Mouse (Mus musculus): ENCODE data around the gene Obscn. TPM values are rescaled to one million over a fixed set of nuclear protein-coding genes. Genes with fewer than 3 reads are reported as not detected.

Obscn gene
- total and polyA plus RNA-seq, 3 experiments, result 315 to 894 (median 667) TPM

- Histone ChIP-seq H3K27me3 (ENCODE audit: control insufficient read depth, insufficient read depth, low read length) (peaks cover 10% of the 10 kb centered on the region), H3K9ac (ENCODE audit: low read depth, low read length) (no peak overlapping the region), H3K79me2 (replicated peaks; ENCODE audit: control insufficient read depth, insufficient read depth, low read length) (no peaks in the 10 kb centered on the region), H3K27ac (no peak overlapping the region), H3K4me3 (no peak overlapping the region), H3K4me1 (ENCODE audit: control insufficient read depth, insufficient read depth, low read length) (no peaks in the 10 kb centered on the region), H3K36me3 (ENCODE audit: control insufficient read depth, insufficient read depth, low read length) (no peaks in the 10 kb centered on the region)
- TF ChIP-seq CTCF (IDR thresholded peaks at IDR 0.05) (no peak), POLR2A (IDR thresholded peaks at IDR 0.05; ENCODE audit: insufficient read depth, low read depth, low read length) (no peak), EP300 (IDR thresholded peaks at IDR 0.05; ENCODE audit: insufficient read depth, low read depth, low read length) (no peak)
- intact Hi-C loops (cut with DNase I), result no loop called here
- DNase-seq, result no peak
- WGBS, result 70% methylated on average over 6 of the region's 6 CpGs
Measured at GRCm38 (mm10) chr11:59174189-59174838, 38.1 kb upstream of the Obscn start.

- H3K9ac ChIP-seq (ENCODE audit: low read depth, low read length), result no peak overlapping the region
- H3K4me3 ChIP-seq, result no peak overlapping the region
- no peak for DNase-seq
- H3K4me1 ChIP-seq (ENCODE audit: control insufficient read depth, insufficient read depth, low read length), result no peaks in the 10 kb centered on the region
- no peaks in the 10 kb centered on the region for H3K79me2 ChIP-seq (replicated peaks; ENCODE audit: control insufficient read depth, insufficient read depth, low read length)
- no peaks in the 10 kb centered on the region for H3K27me3 ChIP-seq (ENCODE audit: control insufficient read depth, insufficient read depth, low read length)
- TF ChIP-seq EP300 (IDR thresholded peaks at IDR 0.05; ENCODE audit: insufficient read depth, low read depth, low read length) (no peak), POLR2A (IDR thresholded peaks at IDR 0.05; ENCODE audit: insufficient read depth, low read depth, low read length) (no peak), CTCF (IDR thresholded peaks at IDR 0.05) (no peak)
- H3K27ac ChIP-seq, result no peak overlapping the region
- 57% methylated on average over 4 of the region's 4 CpGs for WGBS
- intact Hi-C loops (cut with DNase I), result no loop called here
- no peaks in the 10 kb centered on the region for H3K36me3 ChIP-seq (ENCODE audit: control insufficient read depth, insufficient read depth, low read length)
Measured at GRCm38 (mm10) chr11:59170549-59170948, 34.3 kb upstream of the Obscn start.

DNA sequence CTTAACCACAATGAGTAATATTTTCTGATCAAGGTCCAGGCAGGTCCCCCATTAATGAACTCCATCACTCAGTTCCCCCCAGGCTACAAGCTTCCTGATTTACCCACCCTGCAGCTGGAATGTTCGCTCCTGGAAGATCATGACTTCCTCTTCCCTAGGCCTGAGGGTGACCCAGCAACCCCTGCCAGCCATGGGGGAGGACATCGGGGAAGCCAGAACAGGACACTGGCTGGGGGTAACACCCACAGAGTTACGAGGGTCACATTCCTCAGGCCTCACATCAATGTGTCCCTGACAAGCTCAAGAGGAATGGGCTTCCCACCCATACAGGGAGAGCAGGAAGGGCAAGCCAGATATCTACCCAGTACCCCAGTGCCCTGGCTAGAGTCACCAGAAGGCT lies 33.6 kb upstream of the Obscn start:
- WGBS, result 33% methylated on average over 3 of the region's 3 CpGs
- Histone ChIP-seq H3K9ac (ENCODE audit: low read depth, low read length) (no peak overlapping the region), H3K36me3 (ENCODE audit: control insufficient read depth, insufficient read depth, low read length) (no peaks in the 10 kb centered on the region), H3K27ac (no peak overlapping the region), H3K4me1 (ENCODE audit: control insufficient read depth, insufficient read depth, low read length) (no peaks in the 10 kb centered on the region), H3K4me3 (no peak overlapping the region), H3K79me2 (replicated peaks; ENCODE audit: control insufficient read depth, insufficient read depth, low read length) (no peaks in the 10 kb centered on the region), H3K27me3 (ENCODE audit: control insufficient read depth, insufficient read depth, low read length) (no peaks in the 10 kb centered on the region)
- intact Hi-C loops (cut with DNase I), result no loop called here
- TF ChIP-seq POLR2A (IDR thresholded peaks at IDR 0.05; ENCODE audit: insufficient read depth, low read depth, low read length) (no peak), EP300 (IDR thresholded peaks at IDR 0.05; ENCODE audit: insufficient read depth, low read depth, low read length) (no peak), CTCF (IDR thresholded peaks at IDR 0.05) (no peak)
- DNase-seq, result no peak

DNA sequence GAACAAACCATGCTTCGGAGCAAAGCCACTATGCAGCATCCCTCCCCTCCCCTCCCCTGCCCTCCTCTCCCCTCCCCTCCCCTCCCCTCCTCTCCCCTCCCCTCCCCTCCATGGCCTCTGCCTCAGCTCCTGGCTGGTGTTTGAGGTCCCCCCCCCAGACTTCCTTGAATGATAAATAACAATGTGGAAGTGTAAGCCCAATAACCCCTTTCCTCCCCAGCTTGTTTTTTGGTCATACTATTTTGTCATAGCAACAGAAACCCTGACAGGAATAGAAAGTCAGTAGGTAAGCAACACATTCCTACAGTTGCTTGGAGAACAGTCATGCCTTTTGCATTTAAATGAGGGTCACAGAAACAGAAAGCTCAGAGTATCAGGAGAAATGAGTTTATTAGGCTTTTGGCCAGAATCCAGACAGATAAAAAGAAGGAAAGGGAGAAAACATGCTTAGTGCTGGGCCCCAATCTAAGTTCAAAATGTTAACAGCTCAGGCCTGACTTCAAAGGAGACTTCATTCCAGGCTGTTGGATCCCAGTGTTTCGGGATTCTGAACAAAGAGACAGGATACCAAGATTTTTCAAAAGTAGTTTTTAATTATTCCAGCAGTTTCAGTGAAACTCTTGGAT lies 29.5 kb upstream of the Obscn start:
- 25% methylated on average over 2 of the region's 2 CpGs for WGBS
- TF ChIP-seq POLR2A (IDR thresholded peaks at IDR 0.05; ENCODE audit: insufficient read depth, low read depth, low read length) (no peak), CTCF (IDR thresholded peaks at IDR 0.05) (no peak), EP300 (IDR thresholded peaks at IDR 0.05; ENCODE audit: insufficient read depth, low read depth, low read length) (no peak)
- no peak for DNase-seq
- Histone ChIP-seq H3K4me3 (no peak overlapping the region), H3K27ac (no peak overlapping the region), H3K4me1 (ENCODE audit: control insufficient read depth, insufficient read depth, low read length) (peaks cover 9% of the 10 kb centered on the region), H3K79me2 (replicated peaks; ENCODE audit: control insufficient read depth, insufficient read depth, low read length) (no peaks in the 10 kb centered on the region), H3K27me3 (ENCODE audit: control insufficient read depth, insufficient read depth, low read length) (no peaks in the 10 kb centered on the region), H3K36me3 (ENCODE audit: control insufficient read depth, insufficient read depth, low read length) (no peaks in the 10 kb centered on the region), H3K9ac (ENCODE audit: low read depth, low read length) (no peak overlapping the region)
- intact Hi-C loops (cut with DNase I), result no loop called here

DNA sequence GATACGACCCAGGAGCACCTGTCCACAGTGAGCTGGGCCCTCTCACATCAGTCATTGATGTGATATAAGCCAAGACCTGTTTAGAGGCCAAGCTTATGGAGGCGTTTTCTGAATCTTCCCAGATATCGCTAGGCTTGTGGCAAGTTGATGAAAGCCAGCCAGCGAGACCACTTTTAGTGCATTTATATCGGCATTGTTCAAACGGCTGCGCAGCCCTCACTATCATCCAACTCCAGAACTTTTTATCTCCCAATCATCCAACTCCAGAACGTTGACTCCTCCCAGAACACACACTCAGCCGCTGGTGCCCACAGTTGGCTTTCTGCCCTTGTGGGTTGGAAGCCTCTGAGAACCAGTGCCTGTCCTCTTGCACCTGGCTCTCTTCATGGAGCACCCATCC lies 28.2 kb upstream of the Obscn start:
- H3K27me3 ChIP-seq (ENCODE audit: control insufficient read depth, insufficient read depth, low read length), result no peaks in the 10 kb centered on the region
- no peaks in the 10 kb centered on the region for H3K79me2 ChIP-seq (replicated peaks; ENCODE audit: control insufficient read depth, insufficient read depth, low read length)
- WGBS, result 57% methylated on average over 9 of the region's 9 CpGs
- H3K9ac ChIP-seq (ENCODE audit: low read depth, low read length), result no peak overlapping the region
- peak overlapping the region; percentile 100 for H3K27ac ChIP-seq
- H3K4me3 ChIP-seq, result no peak overlapping the region
- H3K36me3 ChIP-seq (ENCODE audit: control insufficient read depth, insufficient read depth, low read length), result no peaks in the 10 kb centered on the region
- intact Hi-C loops (cut with DNase I), result no loop called here
- peaks cover 9% of the 10 kb centered on the region for H3K4me1 ChIP-seq (ENCODE audit: control insufficient read depth, insufficient read depth, low read length)
- TF ChIP-seq CTCF (IDR thresholded peaks at IDR 0.05), result no peak
- no peak for TF ChIP-seq POLR2A (IDR thresholded peaks at IDR 0.05; ENCODE audit: insufficient read depth, low read depth, low read length)
- DNase-seq, result peak in 1 of 2 experiments; percentile 22

Measured in heart, adult 2 months (tissue).